9 mouse cellular contexts compared by ENCODE assay signal in genomic region chr6:122765298-122765956, GRCm38 (mm10). TPM values are rescaled to one million over a fixed set of nuclear protein-coding genes. Genes with fewer than 3 reads are reported as not detected.
DNase-seq lines count a peak whose midpoint lies in the region; ATAC-seq and TF ChIP-seq lines count a peak whose summit lies in the region.
"Had no signal": no experiment of that assay in that cellular context is flagged by ENCODE, and none has a peak within 500 bp of the region (broad histone marks: within the 10 kb centered on the region; RNA-seq: fewer than 3 reads in every experiment).

No protein-coding gene starts in this region.

- peak overlapping the region; percentile 72 for H3K27ac ChIP-seq in liver, embryonic 11.5 days (ENCODE audit: low read depth, low read length)
- H3K27ac ChIP-seq in embryonic facial prominence, embryonic 15.5 days (replicated peaks): no peak overlapping the region
- H3K27ac ChIP-seq in intestine, postnatal 0 days (ENCODE audit: low read depth, low read length): no peak overlapping the region
- peak overlapping the region; percentile 95 for H3K27ac ChIP-seq in neural tube, embryonic 14.5 days (ENCODE audit: low read depth, low read length)

- DNase-seq in liver, embryonic 11.5 days (ENCODE audit: low spot score): no peak
- no peak for DNase-seq in liver
- no peak for DNase-seq in right cerebral cortex, adult 18-20 months
- DNase-seq in gastrocnemius, adult 8-10 months (ENCODE audit: low spot score in 2 of 2): no peak
- no peak for DNase-seq in cerebellum, postnatal 4 days (ENCODE audit: low spot score in 2 of 2)

- no peak for ATAC-seq in liver, embryonic 11.5 days (replicated peaks; ENCODE audit: low FRiP score)
- ATAC-seq in embryonic facial prominence, embryonic 15.5 days (ENCODE audit: insufficient number of reproducible peaks, low FRiP score, low TSS enrichment, low read depth): no peak
- ATAC-seq in intestine, postnatal 0 days: no peak
- no peak for ATAC-seq in neural tube, embryonic 14.5 days (ENCODE audit: low read depth)

- H3K4me3 ChIP-seq in liver, embryonic 11.5 days (ENCODE audit: low read depth, low read length): peak overlapping the region; percentile 49
- H3K4me3 ChIP-seq in embryonic facial prominence, embryonic 15.5 days (replicated peaks): peak overlapping the region; percentile 50
- H3K4me3 ChIP-seq in intestine, postnatal 0 days (ENCODE audit: low read depth, low read length): no peak overlapping the region
- H3K4me3 ChIP-seq in neural tube, embryonic 14.5 days (ENCODE audit: low read depth, low read length): peak overlapping the region; percentile 47

- no peaks in the 10 kb centered on the region for H3K36me3 ChIP-seq in liver, embryonic 11.5 days (ENCODE audit: control insufficient read depth, insufficient read depth, low read length)
- no peaks in the 10 kb centered on the region for H3K36me3 ChIP-seq in embryonic facial prominence, embryonic 15.5 days
- H3K36me3 ChIP-seq in intestine, postnatal 0 days (ENCODE audit: control insufficient read depth, insufficient read depth): no peaks in the 10 kb centered on the region
- no peaks in the 10 kb centered on the region for H3K36me3 ChIP-seq in neural tube, embryonic 14.5 days (ENCODE audit: control insufficient read depth, insufficient read depth, low read length)

- 15% methylated on average over 9 of the region's 9 CpGs for WGBS in liver, embryonic 11.5 days
- WGBS in embryonic facial prominence, embryonic 15.5 days: 5% methylated on average over 9 of the region's 9 CpGs
- WGBS in intestine, postnatal 0 days: 21% methylated on average over 9 of the region's 9 CpGs
- 4% methylated on average over 9 of the region's 9 CpGs for WGBS in neural tube, embryonic 14.5 days

- H3K4me2 ChIP-seq in liver, embryonic 11.5 days: peak overlapping the region; percentile 78
- H3K4me2 ChIP-seq in embryonic facial prominence, embryonic 15.5 days (replicated peaks): peak overlapping the region; percentile 93
- peak overlapping the region; percentile 74 for H3K4me2 ChIP-seq in intestine, postnatal 0 days (replicated peaks; ENCODE audit: low read depth)
- H3K4me2 ChIP-seq in neural tube, embryonic 14.5 days (ENCODE audit: low read depth, low read length): peak overlapping the region; percentile 82

- H3K27me3 ChIP-seq in liver, embryonic 11.5 days (replicated peaks; ENCODE audit: control insufficient read depth, insufficient read depth, low read length): no peaks in the 10 kb centered on the region
- peaks cover 3% of the 10 kb centered on the region; the same call in 1 of the 2 replicates for H3K27me3 ChIP-seq in embryonic facial prominence, embryonic 15.5 days
- peaks cover 22% of the 10 kb centered on the region for H3K27me3 ChIP-seq in intestine, postnatal 0 days (replicated peaks; ENCODE audit: control insufficient read depth, insufficient read depth, low read length)
- no peaks in the 10 kb centered on the region for H3K27me3 ChIP-seq in neural tube, embryonic 14.5 days (ENCODE audit: control insufficient read depth, insufficient read depth, low read length)

- peaks cover 43% of the 10 kb centered on the region for H3K4me1 ChIP-seq in liver, embryonic 11.5 days (replicated peaks; ENCODE audit: control insufficient read depth, insufficient read depth, low read length)
- peaks cover 13% of the 10 kb centered on the region for H3K4me1 ChIP-seq in embryonic facial prominence, embryonic 15.5 days
- H3K4me1 ChIP-seq in intestine, postnatal 0 days (replicated peaks; ENCODE audit: control insufficient read depth, insufficient read depth, low read length): peaks cover 3% of the 10 kb centered on the region; the same call in 1 of the 2 replicates
- peaks cover 8% of the 10 kb centered on the region; the same call in 1 of the 2 replicates for H3K4me1 ChIP-seq in neural tube, embryonic 14.5 days (ENCODE audit: control insufficient read depth, insufficient read depth, low read length)

- no peaks in the 10 kb centered on the region for H3K9me3 ChIP-seq in liver, embryonic 11.5 days (ENCODE audit: control insufficient read depth, low read length)
- no peaks in the 10 kb centered on the region for H3K9me3 ChIP-seq in embryonic facial prominence, embryonic 15.5 days (replicated peaks)
- no peaks in the 10 kb centered on the region for H3K9me3 ChIP-seq in intestine, postnatal 0 days (ENCODE audit: control insufficient read depth)
- no peaks in the 10 kb centered on the region for H3K9me3 ChIP-seq in neural tube, embryonic 14.5 days (ENCODE audit: control insufficient read depth, low read length)

- TF ChIP-seq CTCF in intestine, postnatal 0 days (IDR thresholded peaks at IDR 0.05; ENCODE audit: low read depth): no peak

- peak overlapping the region; percentile 68; the same call in 1 of the 2 replicates for H3K9ac ChIP-seq in liver, embryonic 11.5 days (ENCODE audit: low read depth, low read length)
- H3K9ac ChIP-seq in embryonic facial prominence, embryonic 15.5 days: no peak overlapping the region
- no peak overlapping the region for H3K9ac ChIP-seq in intestine, postnatal 0 days (ENCODE audit: low read depth, low read length)
- H3K9ac ChIP-seq in neural tube, embryonic 14.5 days (replicated peaks; ENCODE audit: low read depth, low read length): peak overlapping the region; percentile 89

RNA-seq across cellular contexts. Expression of gene Slc2a3, which starts 36.0 kb away (rescaled TPM):
- polyA plus RNA-seq in liver, embryonic 11.5 days (2014; fragmentation: Nextera tagmentation; extraction: Ambion mirVana): 59.4 and 66.8 TPM in 2 replicates
- 30.2 and 40.2 TPM in 2 replicates for polyA plus RNA-seq in embryonic facial prominence, embryonic 15.5 days (2015; fragmentation: Nextera tagmentation; extraction: Ambion mirVana)
- polyA plus RNA-seq in intestine, postnatal 0 days (2015; fragmentation: Nextera tagmentation; extraction: Ambion mirVana): 2.9 TPM in 2 replicates
- 44.3 and 45.4 TPM in 2 replicates for polyA plus RNA-seq in neural tube, embryonic 14.5 days (2014; fragmentation: Nextera tagmentation; extraction: Ambion mirVana)
- total RNA-seq in gastrocnemius, adult 8-10 months (2022): 10 to 100 TPM in 2 of 4 experiments, 1 to 10 TPM in 2; 3.6 to 12.3 (median 10.4) TPM

RNA-seq across cellular contexts. Expression of gene Foxj2, which starts 54.3 kb away (rescaled TPM):
- 3.8 and 4.0 TPM in 2 replicates for polyA plus RNA-seq in liver, embryonic 11.5 days (2014; fragmentation: Nextera tagmentation; extraction: Ambion mirVana)
- 7.4 and 8.3 TPM in 2 replicates for polyA plus RNA-seq in embryonic facial prominence, embryonic 15.5 days (2015; fragmentation: Nextera tagmentation; extraction: Ambion mirVana)
- polyA plus RNA-seq in intestine, postnatal 0 days (2015; fragmentation: Nextera tagmentation; extraction: Ambion mirVana): 2.8 and 2.9 TPM in 2 replicates
- 8.8 and 9.8 TPM in 2 replicates for polyA plus RNA-seq in neural tube, embryonic 14.5 days (2014; fragmentation: Nextera tagmentation; extraction: Ambion mirVana)
- 10 to 100 TPM; 23.3 to 27.1 (median 26.4) TPM for total RNA-seq in gastrocnemius, adult 8-10 months (2022)

RNA-seq across cellular contexts. Expression of gene Nanog, which starts 58.1 kb away (rescaled TPM):
- polyA plus RNA-seq in liver, embryonic 11.5 days (2014; fragmentation: Nextera tagmentation; extraction: Ambion mirVana): 0.08 and 0.09 TPM in 2 replicates
- polyA plus RNA-seq in embryonic facial prominence, embryonic 15.5 days (2015; fragmentation: Nextera tagmentation; extraction: Ambion mirVana): 0.33 and 0.34 TPM in 2 replicates
- 0.08 and 0.12 TPM in 2 replicates for polyA plus RNA-seq in intestine, postnatal 0 days (2015; fragmentation: Nextera tagmentation; extraction: Ambion mirVana)
- 0.29 and 0.30 TPM in 2 replicates for polyA plus RNA-seq in neural tube, embryonic 14.5 days (2014; fragmentation: Nextera tagmentation; extraction: Ambion mirVana)
- total RNA-seq in gastrocnemius, adult 8-10 months (2022): not detected
- total RNA-seq: megakaryocyte-erythroid progenitor cell, adult 5-6 weeks had no signal

Comparison
In these comparisons a context has a peak if more than half of its experiments do, and no peak if none do; other contexts are left out.
1. H3K27ac ChIP-seq: peak in liver, embryonic 11.5 days (single experiment) and neural tube, embryonic 14.5 days (single experiment); none in embryonic facial prominence, embryonic 15.5 days (single experiment) and intestine, postnatal 0 days (single experiment).
2. H3K9ac ChIP-seq: peak in liver, embryonic 11.5 days (single experiment) and neural tube, embryonic 14.5 days (single experiment); none in embryonic facial prominence, embryonic 15.5 days (single experiment) and intestine, postnatal 0 days (single experiment).
3. Peak in every context shown above with its lines, with median percentiles within 50 percentile points of each other: H3K4me2 ChIP-seq.